ENCODE assay signal across 8 mouse cellular contexts in genomic region chr12:110510171-110510871, GRCm38 (mm10).
DNase-seq lines count a peak whose midpoint lies in the region; ATAC-seq and TF ChIP-seq lines count a peak whose summit lies in the region.

No protein-coding gene starts in this region.

- peaks cover 52% of the 10 kb centered on the region for H3K79me2 ChIP-seq in liver, adult 2 months (ENCODE audit: control insufficient read depth, insufficient read depth, low read length)

- H3K27me3 ChIP-seq in liver, adult 2 months (ENCODE audit: control insufficient read depth, insufficient read depth, low read length), result no peaks in the 10 kb centered on the region
- no peaks in the 10 kb centered on the region for H3K27me3 ChIP-seq in liver, embryonic 11.5 days (replicated peaks; ENCODE audit: control insufficient read depth, insufficient read depth, low read length)
- no peaks in the 10 kb centered on the region for H3K27me3 ChIP-seq in hindbrain, postnatal 0 days (ENCODE audit: insufficient read depth, low read length)

- TF ChIP-seq POLR2A in liver, adult 2 months (IDR thresholded peaks at IDR 0.05; ENCODE audit: extremely low read depth, insufficient read depth, low read length), result no peak
- TF ChIP-seq POLR2A in brain, embryonic 14.5 days (IDR thresholded peaks at IDR 0.05; ENCODE audit: borderline replicate concordance, extremely low read depth, insufficient read depth, insufficient read length, poor library complexity, severe bottlenecking), result no peak

- peak; percentile 60 for DNase-seq in liver, adult 2 months (ENCODE audit: extremely low read depth, low read depth, low spot score)
- no peak for DNase-seq in liver, embryonic 11.5 days (ENCODE audit: low spot score)
- peak; percentile 75 for DNase-seq in brain, embryonic 14.5 days (ENCODE audit: low read depth)
- peak; percentile 60 to 64 for DNase-seq in gastrocnemius, adult 8-10 months (ENCODE audit: low spot score in 2 of 2)
- DNase-seq in hindbrain, postnatal 0 days (ENCODE audit: low spot score), result peak; percentile 64
- peak; percentile 64 to 67 for DNase-seq in layer of hippocampus, postnatal 36 days
- DNase-seq in embryo, embryonic 9.5 days (ENCODE audit: extremely low spot score), result no peak

- H3K9ac ChIP-seq in liver, adult 2 months (ENCODE audit: low read depth, low read length), result no peak overlapping the region
- H3K9ac ChIP-seq in liver, embryonic 11.5 days (ENCODE audit: low read depth, low read length), result no peak overlapping the region
- no peak overlapping the region for H3K9ac ChIP-seq in hindbrain, postnatal 0 days (replicated peaks; ENCODE audit: low read length)

- WGBS in liver, adult 2 months, result 44% methylated on average over 9 of the region's 9 CpGs
- WGBS in liver, embryonic 11.5 days, result 69% methylated on average over 9 of the region's 9 CpGs
- WGBS in hindbrain, postnatal 0 days, result 38% methylated on average over 9 of the region's 9 CpGs

- H3K4me3 ChIP-seq in liver, adult 2 months (ENCODE audit: insufficient read depth, low read depth, low read length), result no peak overlapping the region
- H3K4me3 ChIP-seq in liver, embryonic 11.5 days (ENCODE audit: low read depth, low read length), result no peak overlapping the region
- no peak overlapping the region for H3K4me3 ChIP-seq in hindbrain, postnatal 0 days (ENCODE audit: low read length)

- no peak for TF ChIP-seq CTCF in liver, adult 2 months (IDR thresholded peaks at IDR 0.05; ENCODE audit: low read depth, low read length)
- no peak for TF ChIP-seq CTCF in brain, embryonic 14.5 days (IDR thresholded peaks at IDR 0.05; ENCODE audit: borderline replicate concordance, extremely low read depth, insufficient read depth, insufficient read length)
- TF ChIP-seq CTCF in hindbrain, postnatal 0 days (IDR thresholded peaks at IDR 0.05; ENCODE audit: low read depth), result no peak

- no peaks in the 10 kb centered on the region for H3K9me3 ChIP-seq in liver, embryonic 11.5 days (ENCODE audit: control insufficient read depth, low read length)
- H3K9me3 ChIP-seq in hindbrain, postnatal 0 days (ENCODE audit: low read length), result no peaks in the 10 kb centered on the region

- ATAC-seq in liver, embryonic 11.5 days (replicated peaks; ENCODE audit: low FRiP score), result no peak
- no peak for ATAC-seq in hindbrain, postnatal 0 days
- no peak for ATAC-seq in activated CD4-positive, CD25-positive, alpha-beta regulatory T cell, adult 4 months

- no peaks in the 10 kb centered on the region for H3K36me3 ChIP-seq in liver, adult 2 months (ENCODE audit: control insufficient read depth, insufficient read depth, low read length)
- H3K36me3 ChIP-seq in liver, embryonic 11.5 days (ENCODE audit: control insufficient read depth, insufficient read depth, low read length), result no peaks in the 10 kb centered on the region
- no peaks in the 10 kb centered on the region for H3K36me3 ChIP-seq in hindbrain, postnatal 0 days (ENCODE audit: insufficient read depth, low read length)

- peaks cover 6% of the 10 kb centered on the region for H3K4me1 ChIP-seq in liver, adult 2 months (ENCODE audit: control insufficient read depth, insufficient read depth, low read length)
- H3K4me1 ChIP-seq in liver, embryonic 11.5 days (replicated peaks; ENCODE audit: control insufficient read depth, insufficient read depth, low read length), result peaks cover 27% of the 10 kb centered on the region
- peaks cover 29% of the 10 kb centered on the region for H3K4me1 ChIP-seq in hindbrain, postnatal 0 days (ENCODE audit: insufficient read depth, low read length)

- H3K4me2 ChIP-seq in liver, embryonic 11.5 days, result no peak overlapping the region
- H3K4me2 ChIP-seq in hindbrain, postnatal 0 days (ENCODE audit: low read depth, low read length), result no peak overlapping the region

- H3K27ac ChIP-seq in liver, adult 2 months (replicated peaks; ENCODE audit: insufficient read depth, low read depth, low read length), result peak overlapping the region; percentile 51
- no peak overlapping the region for H3K27ac ChIP-seq in liver, embryonic 11.5 days (ENCODE audit: low read depth, low read length)
- peak overlapping the region; percentile 58; the same call in 1 of the 2 replicates for H3K27ac ChIP-seq in hindbrain, postnatal 0 days

Comparison
In these comparisons a context has a peak if more than half of its experiments do, and no peak if none do; other contexts are left out.
1. DNase-seq: peak in liver, adult 2 months (single experiment), brain, embryonic 14.5 days (single experiment), gastrocnemius, adult 8-10 months (2 of 2), hindbrain, postnatal 0 days (single experiment) and layer of hippocampus, postnatal 36 days (2 of 2); none in liver, embryonic 11.5 days (single experiment) and embryo, embryonic 9.5 days (single experiment).